Mouse (Mus musculus): ENCODE results near the gene Rab7b.
A peak's percentile ranks its signal among the peaks of the same experiment; 100 is the strongest.

Gene Rab7b

GRCm38 (mm10) chr1:131695308-131695707 lies 6.8 kb downstream of the Rab7b start:
- DNase-seq (ENCODE audit: low spot score in 2 of 2), result no peak

GRCm38 (mm10) chr1:131696325-131696724 lies 7.8 kb downstream of the Rab7b start:
- DNase-seq (ENCODE audit: low spot score in 2 of 2), result no peak

- DNase-seq (ENCODE audit: low spot score in 2 of 2), result no peak
Observed at GRCm38 (mm10) chr1:131698770-131699169, 10.3 kb downstream of the Rab7b start.

- DNase-seq (ENCODE audit: low spot score in 2 of 2), result no peak
Observed at GRCm38 (mm10) chr1:131699642-131700041, 11.1 kb downstream of the Rab7b start.

- DNase-seq (ENCODE audit: low spot score in 2 of 2), result no peak
Observed at GRCm38 (mm10) chr1:131700447-131700846, 12.0 kb downstream of the Rab7b start.

- DNase-seq (ENCODE audit: low spot score in 2 of 2), result no peak
Observed at GRCm38 (mm10) chr1:131701391-131701790, 12.9 kb downstream of the Rab7b start.

GRCm38 (mm10) chr1:131702094-131702766 lies 13.7 kb downstream of the Rab7b start:
- DNase-seq (ENCODE audit: low spot score in 2 of 2), result peak; percentile 43 to 46

- no peak for DNase-seq (ENCODE audit: low spot score in 2 of 2)
Observed at GRCm38 (mm10) chr1:131703482-131703881, 15.0 kb downstream of the Rab7b start.

GRCm38 (mm10) chr1:131708338-131708737 lies 19.8 kb downstream of the Rab7b start:
- DNase-seq (ENCODE audit: low spot score in 2 of 2), result peak; percentile 54 to 58

GRCm38 (mm10) chr1:131711518-131711917 lies 23.0 kb downstream of the Rab7b start:
- DNase-seq (ENCODE audit: low spot score in 2 of 2), result no peak

- DNase-seq (ENCODE audit: low spot score in 2 of 2), result peak; percentile 45 to 66
Observed at GRCm38 (mm10) chr1:131712386-131712785, 23.9 kb downstream of the Rab7b start.

- no peak for DNase-seq (ENCODE audit: low spot score in 2 of 2)
Observed at GRCm38 (mm10) chr1:131714388-131715337, 26.2 kb downstream of the Rab7b start.

- no peak for DNase-seq (ENCODE audit: low spot score in 2 of 2)
Observed at GRCm38 (mm10) chr1:131718952-131719694, 30.6 kb downstream of the Rab7b start.

GRCm38 (mm10) chr1:131721989-131722388 lies 33.5 kb downstream of the Rab7b start:
- no peak for DNase-seq (ENCODE audit: low spot score in 2 of 2)

GRCm38 (mm10) chr1:131723549-131723948 lies 35.1 kb downstream of the Rab7b start:
- no peak for DNase-seq (ENCODE audit: low spot score in 2 of 2)

- DNase-seq (ENCODE audit: low spot score in 2 of 2), result no peak
Observed at GRCm38 (mm10) chr1:131726586-131726985, 38.1 kb downstream of the Rab7b start.

- DNase-seq (ENCODE audit: low spot score in 2 of 2), result no peak
Observed at GRCm38 (mm10) chr1:131730639-131731437, 42.3 kb downstream of the Rab7b start.

GRCm38 (mm10) chr1:131733474-131734180 lies 45.1 kb downstream of the Rab7b start:
- DNase-seq (ENCODE audit: low spot score in 2 of 2), result no peak

GRCm38 (mm10) chr1:131734657-131735273 lies 46.3 kb downstream of the Rab7b start:
- DNase-seq (ENCODE audit: low spot score in 2 of 2), result no peak

GRCm38 (mm10) chr1:131736494-131736893 lies 48.0 kb downstream of the Rab7b start:
- no peak for DNase-seq (ENCODE audit: low spot score in 2 of 2)

Measured in spleen, postnatal 36 days (tissue).